Mouse (Mus musculus) spleen, embryonic (tissue): ENCODE measurements around the gene Pdzd7.
"Not testable (repeated sequence)": the region's sequence is repeated elsewhere in the genome, so short reads cannot be mapped to it uniquely, and the experiment has no call there.

Experiments used
- CTCF ChIA-PET: fragments of 350-600 bp; sonication (Branson Sonifier 250); formaldehyde crosslinking; loops from one replicate; lab custom pipeline; 2022; lab: Charles Lee

Pdzd7 gene

GRCm38 (mm10) chr19:45063565-45064292 lies 18.2 kb upstream of the Pdzd7 start:
- CTCF ChIA-PET: interaction anchor here (0.7 kb wide), 1 partner anchor 159 kb away, joined by 5 read pairs; no protein-coding TSS in a partner anchor

GRCm38 (mm10) chr19:45058841-45059240 lies 13.3 kb upstream of the Pdzd7 start:
- CTCF ChIA-PET: interaction anchor here (0.7 to 2.4 kb wide), 2 partner anchors 16 to 85 kb away, joined by 4 to 9 read pairs; partner anchors contain the start of gene Kazald1

DNA sequence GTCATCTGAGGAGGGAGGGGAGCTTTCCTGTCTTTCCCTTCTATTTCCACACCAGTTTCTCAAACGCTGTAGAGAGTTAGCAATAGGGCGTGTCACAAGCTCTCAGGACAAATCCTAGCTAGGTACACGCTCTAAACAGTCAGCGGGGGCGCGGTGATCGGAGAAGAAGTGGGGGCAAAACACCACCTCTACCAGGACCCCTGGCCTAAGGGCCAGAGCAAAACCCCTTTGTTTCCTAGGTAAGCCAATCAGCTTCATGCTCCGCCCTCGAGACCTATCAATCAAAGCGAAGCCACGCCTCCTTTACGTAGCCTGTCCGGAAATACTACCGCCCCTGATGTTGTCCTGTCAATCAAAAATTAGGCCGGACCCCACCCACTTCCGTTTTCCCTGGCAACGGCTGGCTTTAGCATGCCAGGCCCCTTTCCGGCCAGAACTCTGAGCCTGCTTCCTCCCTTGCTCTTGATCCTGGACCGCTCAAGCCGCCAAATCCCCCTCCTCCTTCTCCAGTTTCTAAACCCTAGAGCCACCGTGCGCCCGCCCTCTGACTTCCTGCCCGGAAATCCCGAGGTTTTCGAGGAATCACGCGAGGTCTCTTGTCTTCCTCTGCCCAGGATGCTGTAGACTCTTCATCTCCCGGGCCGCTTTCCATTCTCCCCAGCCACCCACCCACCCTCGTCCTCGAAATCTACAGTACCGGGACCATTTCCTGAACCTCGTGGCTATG lies 12.8 kb upstream of the Pdzd7 start:
- CTCF ChIA-PET: interaction anchor here (0.7 to 2.4 kb wide), 6 partner anchors 11 to 84 kb away, joined by 3 to 9 read pairs (median 4); partner anchors contain the start of genes Kazald1, Sfxn3 and Twnk

GRCm38 (mm10) chr19:45057724-45058112 lies 12.2 kb upstream of the Pdzd7 start:
- CTCF ChIA-PET: interaction anchor here (1.0 to 2.4 kb wide), 5 partner anchors 10 to 52 kb away, joined by 3 to 9 read pairs (median 3); partner anchors contain the start of genes Kazald1, Sfxn3 and Twnk

- CTCF ChIA-PET: interaction anchor here (0.5 to 2.4 kb wide), 8 partner anchors 10 to 706 kb away, joined by 3 to 9 read pairs (median 4); partner anchors contain the start of genes Kazald1, Sfxn3 and Twnk
Measured at GRCm38 (mm10) chr19:45056908-45057698, 11.6 kb upstream of the Pdzd7 start.

DNA sequence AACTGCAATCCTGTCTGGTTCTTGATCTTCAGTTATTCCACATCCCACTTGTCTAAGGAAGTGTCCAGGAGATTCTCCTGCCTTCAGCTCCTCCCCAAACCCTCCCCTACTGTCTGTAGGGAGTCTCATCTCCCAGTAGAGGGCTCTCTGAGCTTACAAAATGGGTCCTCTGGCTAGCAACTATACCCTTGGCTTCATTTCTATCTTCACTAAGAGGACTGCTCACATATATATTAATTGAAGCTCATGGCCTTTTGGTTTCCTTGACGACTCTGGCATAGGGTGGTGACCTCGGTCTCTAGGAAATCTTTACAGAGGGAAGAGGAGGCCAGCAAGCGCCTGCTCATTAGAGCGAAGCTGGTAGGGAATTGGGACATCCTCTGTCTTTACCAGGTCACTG lies 10.8 kb upstream of the Pdzd7 start:
- CTCF ChIA-PET: interaction anchor here (0.8 kb wide), 1 partner anchor 13 kb away, joined by 3 read pairs; no protein-coding TSS in a partner anchor

- CTCF ChIA-PET: interaction anchor here (0.6 kb wide), 3 partner anchors 38 to 1550 kb away, joined by 3 to 4 read pairs (median 3); no protein-coding TSS in a partner anchor
Measured at GRCm38 (mm10) chr19:45054892-45055690, 9.6 kb upstream of the Pdzd7 start.

- CTCF ChIA-PET: no interaction called here
Measured at GRCm38 (mm10) chr19:45053451-45053850, 7.9 kb upstream of the Pdzd7 start.

DNA sequence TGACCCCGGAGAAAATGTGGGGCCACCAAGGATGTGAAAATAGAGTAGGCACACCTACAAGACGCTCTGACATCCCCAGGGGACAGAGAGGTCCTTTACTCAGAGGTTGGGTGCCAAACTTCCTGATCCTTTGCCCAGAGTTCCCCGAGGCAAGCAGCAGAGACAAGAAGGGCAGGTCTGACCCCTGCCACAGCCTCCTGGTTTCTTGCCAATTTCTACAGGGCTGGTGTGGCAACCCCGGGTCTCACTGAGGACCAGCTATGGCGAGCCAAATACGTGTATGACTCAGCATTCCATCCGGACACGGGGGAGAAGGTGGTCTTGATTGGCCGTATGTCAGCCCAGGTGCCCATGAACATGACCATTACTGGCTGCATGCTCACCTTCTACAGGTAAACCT lies 4.0 kb upstream of the Pdzd7 start:
- CTCF ChIA-PET: no interaction called here

GRCm38 (mm10) chr19:45048644-45049365 lies 3.3 kb upstream of the Pdzd7 start:
- CTCF ChIA-PET: no interaction called here

DNA sequence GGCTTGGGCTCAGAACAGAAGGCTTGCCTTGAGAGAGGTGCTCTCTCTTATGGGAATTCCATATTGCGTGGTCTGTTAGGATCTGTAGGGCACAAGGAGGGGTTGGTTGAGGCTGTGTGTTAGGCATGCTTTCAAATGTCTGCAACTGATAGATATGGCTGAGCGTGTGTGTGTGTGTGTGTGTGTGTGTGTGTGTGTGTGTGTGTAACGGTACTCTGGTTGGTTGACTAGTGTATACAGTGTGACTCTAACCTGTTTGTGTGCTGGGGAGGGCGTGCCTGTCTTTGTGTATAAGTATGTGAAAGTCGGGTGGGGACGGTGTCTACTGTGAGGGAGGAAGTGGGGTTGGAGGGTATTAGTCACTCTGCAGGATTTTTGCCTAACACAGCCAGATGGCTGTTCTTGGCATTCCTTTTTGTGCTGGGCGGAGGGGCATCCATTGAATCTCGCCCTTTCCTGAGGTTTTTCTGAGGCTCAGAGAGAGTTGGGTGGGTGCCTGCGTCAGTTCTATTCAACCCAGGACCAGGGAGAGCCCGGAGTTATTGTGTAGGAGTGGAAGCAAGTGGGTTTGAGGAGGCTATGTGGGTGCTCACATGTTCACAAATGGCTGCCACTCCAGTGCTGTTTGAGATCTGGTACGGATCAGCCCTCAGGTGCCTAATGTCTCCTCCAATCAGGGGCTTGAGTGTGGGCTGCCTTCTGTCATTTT lies 2.6 kb upstream of the Pdzd7 start:
- CTCF ChIA-PET: interaction anchor here (0.8 to 1.6 kb wide), 3 partner anchors 10 to 21 kb away, joined by 4 to 7 read pairs (median 6); no protein-coding TSS in a partner anchor

GRCm38 (mm10) chr19:45047417-45047934 lies 2.0 kb upstream of the Pdzd7 start, which contains the start of gene Sfxn3:
TSS of gene Sfxn3 (plus strand) at chr19:45047503.
- CTCF ChIA-PET: interaction anchor here (0.8 to 1.6 kb wide), 3 partner anchors 10 to 21 kb away, joined by 4 to 7 read pairs (median 6); no protein-coding TSS in a partner anchor

DNA sequence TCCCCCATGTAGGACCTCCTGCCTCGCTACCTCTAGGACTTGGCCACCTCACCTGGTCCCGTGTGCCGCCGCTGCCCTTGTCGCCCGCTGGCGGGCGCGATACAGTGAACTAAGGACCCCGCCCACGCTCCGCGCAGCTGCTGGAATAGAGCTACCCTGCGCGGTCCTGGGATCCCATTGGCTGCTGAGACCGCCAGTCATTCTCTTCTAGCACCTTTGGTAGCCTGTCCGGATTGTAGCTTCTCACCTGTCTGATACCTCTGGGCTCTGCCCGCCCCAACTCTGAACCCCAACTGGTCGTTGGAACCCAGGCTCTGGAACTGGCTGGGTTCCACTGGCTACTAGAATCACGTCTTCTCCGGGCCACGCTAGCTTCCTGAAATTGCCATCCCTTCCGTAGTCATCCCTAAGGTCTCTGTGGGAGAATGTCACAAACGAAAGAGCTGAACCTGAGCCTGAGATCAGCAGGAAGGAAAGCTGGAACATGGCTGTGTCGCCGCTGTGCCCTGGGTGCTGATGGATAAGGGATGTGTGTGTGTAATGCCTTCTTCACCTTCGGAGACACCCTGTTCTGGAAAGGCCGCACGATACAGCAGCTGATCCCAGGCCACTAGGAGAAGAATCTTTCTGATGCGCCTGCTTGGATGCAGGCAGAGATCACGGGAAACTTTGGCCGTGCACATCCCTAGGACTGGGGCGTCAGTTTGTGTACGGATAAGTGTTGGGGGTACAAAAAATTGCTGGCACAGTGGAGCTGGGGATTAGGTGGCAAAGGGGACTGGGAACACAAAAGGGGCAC lies 1.2 kb upstream of the Pdzd7 start:
- CTCF ChIA-PET: interaction anchor here (0.5 to 1.6 kb wide), 3 partner anchors 11 to 964 kb away, joined by 4 to 6 read pairs (median 4); no protein-coding TSS in a partner anchor

GRCm38 (mm10) chr19:45045236-45045635 lies 281 bp downstream of the Pdzd7 start:
- CTCF ChIA-PET: no interaction called here

- CTCF ChIA-PET: interaction anchor here (0.6 kb wide), 1 partner anchor 27 kb away, joined by 6 read pairs; no protein-coding TSS in a partner anchor
Measured at GRCm38 (mm10) chr19:45044389-45044927, 1.1 kb downstream of the Pdzd7 start.

DNA sequence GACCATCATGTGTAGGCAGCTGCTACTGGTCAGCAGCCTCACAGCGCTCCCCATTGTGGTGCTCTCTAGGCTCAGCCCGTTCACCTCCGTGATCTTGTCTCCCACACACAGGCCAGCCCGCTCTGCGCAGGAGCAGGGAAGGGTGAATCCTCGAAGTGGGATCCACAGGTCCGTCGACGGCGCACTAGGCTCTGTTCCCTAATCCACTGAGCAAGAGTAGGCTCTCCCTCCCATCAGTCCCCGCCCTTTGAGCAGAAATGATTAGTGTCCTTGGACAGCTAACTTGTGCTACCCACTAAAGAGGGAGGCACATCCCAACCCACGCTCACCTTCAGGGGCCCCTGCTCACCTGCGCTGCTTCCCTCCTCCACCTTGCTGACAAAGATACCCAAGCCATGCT lies 5.3 kb downstream of the Pdzd7 start:
- CTCF ChIA-PET: no interaction called here

- CTCF ChIA-PET: not testable (repeated sequence)
Measured at GRCm38 (mm10) chr19:45038198-45038597, 7.3 kb downstream of the Pdzd7 start.
